Mouse (Mus musculus) heart, embryonic 10.5 days (tissue): ENCODE measurements around the gene Nufip2. TPM values are rescaled to one million over a fixed set of nuclear protein-coding genes. Genes with fewer than 3 reads are reported as not detected.

Source experiments
- DNase-seq: peaks from one replicate; pipeline ENCODE4 v3.0.0-alpha.2; 2017; ENCODE audit warnings: low spot score
- H3K27ac ChIP-seq: fragments of 300-500 bp; sonication (generic); 2 replicates; pipeline ENCODE4 v1.5.1; 2016; ENCODE audit warnings: mild to moderate bottlenecking
- H3K27me3 ChIP-seq: fragments of 300-500 bp; sonication (generic); 2 replicates; pipeline ENCODE4 v1.6.1; 2016; ENCODE audit warnings: mild to moderate bottlenecking; ENCODE audit not compliant: poor library complexity, insufficient read depth, severe bottlenecking
- H3K36me3 ChIP-seq: fragments of 300-500 bp; sonication (generic); 2 replicates; pipeline ENCODE4 v1.6.1; 2016; ENCODE audit warnings: mild to moderate bottlenecking, moderate library complexity
- H3K4me1 ChIP-seq: fragments of 300-500 bp; sonication (generic); 2 replicates; pipeline ENCODE4 v1.6.1; 2016; ENCODE audit warnings: mild to moderate bottlenecking
- H3K4me3 ChIP-seq: fragments of 300-500 bp; sonication (generic); 2 replicates; pipeline ENCODE4 v1.5.1; 2016; ENCODE audit warnings: mild to moderate bottlenecking, moderate library complexity
- H3K9me3 ChIP-seq: fragments of 300-500 bp; sonication (generic); 2 replicates; pipeline ENCODE4 v1.6.1; 2016; ENCODE audit warnings: mild to moderate bottlenecking, moderate library complexity
- WGBS: fragments of 180-500 bp; shearing (Covaris S2); methylation state at CpG from one replicate; pipeline ENCODE4 v1.1.7; 2016; 5-methylcytosine and 5-hydroxymethylcytosine counted together
- polyA plus RNA-seq: library from polyadenylated mRNA; unstranded; fragments of >200 nt; fragmentation: Nextera tagmentation; extraction: Ambion mirVana; gene quantifications from 2 replicates; pipeline ENCODE4 v1.2.1, GENCODE M21; 2016

Nufip2 gene
- polyA plus RNA-seq, 1 experiment from 2014 or later, result 3.9 TPM

DNA sequence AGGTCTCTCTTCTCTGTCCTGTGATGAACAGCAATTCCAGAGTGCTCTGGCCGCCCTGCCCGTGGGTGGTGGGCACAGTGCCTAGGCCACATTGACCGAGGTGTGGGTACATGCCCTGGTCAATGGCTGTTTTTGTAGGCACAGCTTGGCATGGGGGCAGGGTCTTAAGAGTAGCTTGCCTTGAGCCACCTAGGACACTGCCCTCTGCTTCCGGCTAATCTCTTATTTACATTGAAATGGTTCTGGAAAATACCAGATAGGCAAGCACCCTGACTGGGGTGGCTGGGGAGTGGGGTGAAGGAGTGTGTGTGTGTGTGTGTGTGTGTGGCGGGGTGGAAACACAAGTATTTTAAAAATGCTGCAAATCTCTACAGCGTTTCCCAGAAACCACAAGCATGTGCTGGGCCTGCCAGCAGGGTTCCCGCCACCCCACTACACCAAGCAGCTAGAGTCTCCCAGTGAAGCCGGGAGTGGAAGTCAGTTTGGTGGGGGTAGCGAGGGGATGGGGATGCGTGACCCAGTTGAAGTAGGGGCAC lies 97.3 kb downstream of the Nufip2 start:
- Histone ChIP-seq H3K27me3 (no peaks in the 10 kb centered on the region), H3K9me3 (no peaks in the 10 kb centered on the region), H3K4me3 (no peak overlapping the region), H3K27ac (peak overlapping the region; percentile 91), H3K36me3 (peaks cover 12% of the 10 kb centered on the region; the same call in 1 of the 2 replicates), H3K4me1 (peaks cover 72% of the 10 kb centered on the region)
- WGBS, result 63% methylated on average over 10 of the region's 10 CpGs
- DNase-seq, result no peak

DNA sequence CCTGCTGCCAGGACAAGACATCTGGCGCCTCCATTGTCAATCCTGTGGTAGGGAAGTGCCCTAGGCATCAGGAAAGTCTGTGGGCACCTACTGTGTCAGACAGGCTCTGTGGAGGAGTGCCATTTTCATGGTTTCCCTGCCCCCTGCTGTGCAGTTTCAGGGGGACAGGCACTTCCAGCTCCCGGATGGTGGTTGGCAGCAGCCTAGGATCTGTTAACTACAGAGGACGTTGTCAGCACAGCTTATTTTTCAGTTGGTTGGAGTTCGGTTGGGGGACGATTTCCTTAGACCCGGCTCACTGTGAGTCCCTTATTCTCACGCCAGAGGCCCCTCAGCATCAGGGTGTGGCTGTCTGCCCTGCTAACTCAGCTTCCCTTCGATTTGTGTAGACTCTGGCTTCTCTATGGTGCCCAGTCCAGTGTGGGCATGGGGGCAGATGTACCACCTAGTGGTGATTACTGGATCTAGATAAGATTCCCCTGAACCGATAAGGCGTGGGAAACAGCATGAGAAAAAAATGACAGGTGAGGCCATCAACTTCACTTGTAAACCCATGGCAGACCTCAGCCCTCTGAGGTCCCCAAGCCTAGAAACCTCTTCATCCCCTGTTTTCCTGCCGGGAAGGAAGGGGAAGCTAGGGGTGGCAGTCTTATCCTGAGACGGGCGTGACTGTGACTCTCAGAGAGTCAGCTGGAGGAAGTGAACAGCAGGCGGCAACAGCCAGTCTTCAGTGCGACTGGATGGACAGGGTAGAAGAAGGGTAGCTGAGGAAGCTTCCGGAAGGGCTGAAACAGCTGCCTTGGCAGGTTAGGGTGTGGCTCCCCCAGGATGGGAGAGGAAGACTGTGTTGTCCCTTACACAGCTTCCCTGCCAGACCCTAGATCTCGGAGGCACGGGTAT lies 98.0 kb downstream of the Nufip2 start:
- H3K27ac ChIP-seq, result peak overlapping the region; percentile 91

DNA sequence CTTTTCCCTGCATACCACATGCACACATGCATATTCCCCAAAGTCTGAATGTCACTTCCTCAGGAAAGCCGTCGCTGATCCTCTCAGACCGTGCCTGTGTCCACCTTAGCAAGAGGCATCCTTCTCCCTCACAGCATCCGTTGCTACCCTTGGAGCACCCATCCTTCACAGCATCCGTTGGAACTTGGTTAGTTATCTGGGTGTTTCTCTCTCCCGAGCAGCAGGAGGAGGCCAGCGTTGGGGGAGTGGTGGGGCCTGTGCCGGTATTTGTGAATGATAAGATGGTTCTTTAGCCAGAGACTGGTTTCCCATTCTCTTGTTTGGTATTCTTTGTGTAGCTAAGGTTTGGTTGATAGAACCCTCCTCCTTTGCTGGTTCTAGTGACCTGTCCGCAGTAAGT lies 98.9 kb downstream of the Nufip2 start:
- no peak for DNase-seq
- no peaks in the 10 kb centered on the region for H3K27me3 ChIP-seq
- H3K4me1 ChIP-seq, result peaks cover 70% of the 10 kb centered on the region
- H3K4me3 ChIP-seq, result peak overlapping the region; percentile 34; the same call in 1 of the 2 replicates
- no peaks in the 10 kb centered on the region for H3K9me3 ChIP-seq
- 35% methylated on average over 9 of the region's 9 CpGs for WGBS
- peak overlapping the region; percentile 91 for H3K27ac ChIP-seq
- H3K36me3 ChIP-seq, result peaks cover 6% of the 10 kb centered on the region; the same call in 1 of the 2 replicates

More for the DNA sequence above, 98.0 kb downstream of the Nufip2 start:
- no peak overlapping the region for H3K4me3 ChIP-seq
- no peaks in the 10 kb centered on the region for H3K9me3 ChIP-seq
- no peak for DNase-seq
- H3K4me1 ChIP-seq, result peaks cover 69% of the 10 kb centered on the region
- 44% methylated on average over 18 of the region's 18 CpGs for WGBS
- H3K27me3 ChIP-seq, result no peaks in the 10 kb centered on the region
- peaks cover 10% of the 10 kb centered on the region; the same call in 1 of the 2 replicates for H3K36me3 ChIP-seq

DNA sequence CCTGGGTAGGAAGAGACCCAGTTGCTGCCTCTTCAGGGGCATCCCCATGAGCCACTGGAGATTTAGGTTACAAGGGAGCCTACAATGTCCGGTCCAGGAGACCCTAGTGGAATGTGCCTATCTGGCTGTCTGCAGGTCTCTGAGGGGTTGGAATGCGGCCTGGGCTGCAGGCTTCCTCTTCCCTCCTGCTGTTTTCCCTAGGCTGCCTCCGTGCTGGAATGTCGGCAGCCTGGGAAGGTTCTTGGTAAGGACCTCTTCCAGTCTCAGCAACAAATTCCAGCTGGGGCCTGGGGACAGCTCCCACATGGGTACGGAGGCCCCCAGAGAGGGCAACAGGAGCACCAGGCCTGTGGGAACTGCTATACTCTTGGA lies 99.4 kb downstream of the Nufip2 start:
- H3K27ac ChIP-seq, result peak overlapping the region; percentile 91
- peaks cover 74% of the 10 kb centered on the region for H3K4me1 ChIP-seq
- peak; percentile 92 for DNase-seq
- 3% methylated on average over 5 of the region's 5 CpGs for WGBS
- H3K4me3 ChIP-seq, result peak overlapping the region; percentile 34; the same call in 1 of the 2 replicates
- peaks cover 6% of the 10 kb centered on the region; the same call in 1 of the 2 replicates for H3K36me3 ChIP-seq
- H3K27me3 ChIP-seq, result no peaks in the 10 kb centered on the region
- no peaks in the 10 kb centered on the region for H3K9me3 ChIP-seq

DNA sequence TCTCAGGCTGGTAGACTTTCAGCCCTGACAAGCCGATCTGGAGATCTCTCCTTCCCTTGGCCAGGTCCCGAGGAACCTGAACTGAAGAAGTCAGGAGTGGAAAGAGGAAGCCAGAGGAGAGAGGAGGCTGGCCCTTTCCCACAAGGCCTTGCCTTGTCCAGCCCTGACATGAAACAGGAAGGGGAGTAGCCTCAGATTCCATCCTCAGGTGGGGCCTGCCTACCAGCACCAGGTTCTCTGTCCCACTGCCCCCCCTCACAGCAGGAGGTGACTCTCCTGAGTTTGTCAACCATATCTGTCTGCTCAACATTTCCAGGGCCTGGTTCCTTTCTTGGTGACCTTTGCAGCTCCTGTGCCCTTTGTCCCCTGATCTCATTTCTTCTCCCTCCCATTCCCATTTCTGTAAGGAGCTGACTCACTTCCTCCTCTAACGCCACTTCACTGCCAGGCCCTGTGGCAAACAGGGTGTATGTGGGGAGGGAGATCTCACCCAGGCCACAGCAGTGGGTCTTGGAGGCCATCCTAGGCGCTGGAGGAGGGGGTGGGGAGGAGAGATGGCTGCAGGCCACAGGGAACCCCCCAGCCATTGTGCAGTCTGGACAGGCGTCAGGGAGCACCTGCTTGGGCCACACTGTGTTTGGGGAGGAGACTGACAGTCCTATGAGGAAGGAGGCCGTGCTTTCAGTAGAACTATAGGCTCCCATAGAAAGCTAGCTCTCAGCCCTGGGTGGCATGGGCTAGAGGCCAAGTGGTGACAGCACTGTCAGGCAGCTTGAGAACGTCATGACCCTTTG lies 100.0 kb downstream of the Nufip2 start:
- Histone ChIP-seq H3K4me1 (peaks cover 74% of the 10 kb centered on the region), H3K36me3 (0 out of 2 replicates have a peak, but pooled peaks cover 1% of the 10 kb centered on the region), H3K4me3 (peak overlapping the region; percentile 34; the same call in 1 of the 2 replicates), H3K27me3 (no peaks in the 10 kb centered on the region), H3K27ac (peak overlapping the region; percentile 91), H3K9me3 (no peaks in the 10 kb centered on the region)
- DNase-seq, result no peak
- 23% methylated on average over 7 of the region's 7 CpGs for WGBS

DNA sequence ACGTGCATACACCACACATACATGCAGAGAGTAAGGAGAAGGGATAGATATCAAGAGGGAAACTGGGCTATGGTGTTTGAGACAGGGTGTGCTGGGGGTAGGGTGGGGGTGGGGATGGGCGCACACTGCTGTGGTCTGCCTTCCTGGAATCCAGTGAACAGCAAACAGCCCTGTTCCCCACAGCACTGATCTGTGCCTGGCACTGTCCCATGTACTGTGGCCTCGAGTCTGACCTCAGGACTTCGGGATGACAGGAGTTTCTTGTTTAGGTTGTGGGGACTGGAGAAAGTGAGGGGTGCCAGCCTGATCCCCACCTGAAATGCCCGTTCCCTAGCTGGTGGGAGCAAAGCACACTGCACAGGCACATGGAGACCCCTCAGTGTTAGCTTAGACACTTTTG lies 101.8 kb downstream of the Nufip2 start, which contains the start of gene Gm10277:
TSS of gene Gm10277 (minus strand) at position 41 of the 400 bp plus-strand sequence.
- H3K27ac ChIP-seq, result peak within 1 kb of the TSS; percentile 91
- H3K4me3 ChIP-seq, result no peak within 1 kb of the TSS
- DNase-seq, result no peak
- no peaks in the 10 kb centered on the region for H3K27me3 ChIP-seq
- H3K36me3 ChIP-seq, result no peaks in the 10 kb centered on the region
- H3K9me3 ChIP-seq, result no peaks in the 10 kb centered on the region
- peaks cover 80% of the 10 kb centered on the region for H3K4me1 ChIP-seq
- 73% methylated on average over 5 of the region's 5 CpGs for WGBS

DNA sequence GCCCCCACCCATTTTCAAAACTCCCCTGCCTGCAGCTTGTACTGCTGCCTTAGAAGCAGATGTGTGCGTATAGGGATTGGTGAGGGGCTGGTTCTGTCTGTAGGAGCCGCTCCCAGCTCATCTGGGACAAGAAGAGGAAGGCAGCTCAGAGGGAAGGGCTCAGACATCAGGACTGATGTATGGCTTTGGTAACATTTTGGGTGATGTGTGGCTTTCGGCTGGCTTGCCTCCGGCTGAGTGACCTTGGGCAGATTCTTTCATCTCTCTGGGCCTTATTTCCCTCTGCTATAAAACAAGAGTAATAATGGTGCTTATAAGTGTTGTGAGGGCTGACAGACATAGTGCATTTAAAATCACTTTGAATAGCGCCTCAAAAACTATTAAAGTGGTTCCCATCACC lies 103.6 kb downstream of the Nufip2 start:
- Histone ChIP-seq H3K27ac (0 out of 2 replicates have a peak overlapping the region, but pooled peaks have one; percentile 57), H3K9me3 (no peaks in the 10 kb centered on the region), H3K4me3 (no peak overlapping the region), H3K36me3 (no peaks in the 10 kb centered on the region), H3K4me1 (peaks cover 72% of the 10 kb centered on the region), H3K27me3 (no peaks in the 10 kb centered on the region)
- 82% methylated on average over 5 of the region's 5 CpGs for WGBS
- no peak for DNase-seq

DNA sequence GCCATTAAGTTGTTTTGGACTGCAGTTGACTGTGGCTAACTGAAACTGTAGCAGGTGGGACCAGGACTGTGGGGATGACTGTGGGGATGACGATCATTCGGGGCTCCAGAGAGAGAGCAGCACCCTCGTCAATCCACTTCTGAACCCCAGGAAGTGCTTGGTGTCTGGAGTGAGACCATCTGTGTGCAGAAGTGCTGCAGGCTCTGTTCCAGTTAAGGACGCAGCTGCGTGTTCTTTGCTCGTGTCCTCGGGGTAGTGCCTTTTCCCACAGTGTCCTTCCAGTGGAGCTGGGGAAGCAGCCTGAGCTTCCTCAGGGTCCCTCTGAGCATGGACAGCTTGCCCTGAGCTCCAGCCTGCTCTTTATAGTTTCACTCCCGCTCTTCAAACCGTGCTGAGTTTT lies 104.3 kb downstream of the Nufip2 start:
- no peak for DNase-seq
- no peaks in the 10 kb centered on the region for H3K27me3 ChIP-seq
- peaks cover 64% of the 10 kb centered on the region for H3K4me1 ChIP-seq
- 26% methylated on average over 9 of the region's 9 CpGs for WGBS
- H3K9me3 ChIP-seq, result no peaks in the 10 kb centered on the region
- peak overlapping the region; percentile 22; the same call in 1 of the 2 replicates for H3K4me3 ChIP-seq
- H3K27ac ChIP-seq, result peak overlapping the region; percentile 92
- no peaks in the 10 kb centered on the region for H3K36me3 ChIP-seq

DNA sequence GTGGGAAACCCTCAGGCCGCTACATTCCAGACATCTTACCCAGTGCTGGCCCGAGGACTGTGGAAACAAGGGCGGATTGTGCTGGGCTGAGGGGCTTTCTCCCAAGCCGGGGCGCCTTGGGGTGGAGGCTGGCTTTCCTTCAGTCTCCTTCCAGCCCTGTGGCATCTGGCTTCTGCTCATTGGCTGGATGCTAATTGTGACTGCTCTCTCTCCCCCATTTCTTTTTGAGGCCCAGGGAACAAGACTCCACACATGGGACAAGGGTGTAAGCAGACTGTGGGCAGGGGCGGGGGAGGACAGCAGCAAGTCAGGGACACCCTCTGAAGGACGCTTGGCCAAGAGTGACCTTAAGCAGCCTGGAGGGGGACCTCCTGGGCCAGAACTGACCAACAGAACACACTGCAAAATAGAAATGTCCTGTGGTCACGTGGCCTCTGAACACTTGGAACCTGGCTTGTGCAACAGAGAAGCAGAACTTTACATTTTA lies 105.3 kb downstream of the Nufip2 start:
- Histone ChIP-seq H3K27me3 (no peaks in the 10 kb centered on the region), H3K27ac (peak overlapping the region; percentile 92), H3K4me1 (peaks cover 54% of the 10 kb centered on the region), H3K4me3 (peak overlapping the region; percentile 29), H3K9me3 (no peaks in the 10 kb centered on the region), H3K36me3 (no peaks in the 10 kb centered on the region)
- 13% methylated on average over 8 of the region's 8 CpGs for WGBS
- DNase-seq, result peak; percentile 80

Other genes with a start within 250 kb of the Nufip2 start
- 15.9 and 24.4 TPM in 2 replicates for gene Coro6, start 223.7 kb upstream of the Nufip2 start, polyA plus RNA-seq
- 2.5 and 3.5 TPM in 2 replicates for gene Ankrd13b, start 196.5 kb upstream of the Nufip2 start, polyA plus RNA-seq
- 9.0 and 11.9 TPM in 2 replicates for gene Git1, start 192.6 kb upstream of the Nufip2 start, polyA plus RNA-seq
- 1.6 and 1.9 TPM in 2 replicates for gene Abhd15, start 171.0 kb upstream of the Nufip2 start, polyA plus RNA-seq
- 25.2 and 30.2 TPM in 2 replicates for gene Trp53i13, start 170.2 kb upstream of the Nufip2 start, polyA plus RNA-seq
- 0.11 TPM in 1 of 2 replicates, not detected in the other for gene Gm10392, start 167.0 kb upstream of the Nufip2 start, polyA plus RNA-seq
- 10.9 and 12.8 TPM in 2 replicates for gene Taok1, start 78.3 kb upstream of the Nufip2 start, polyA plus RNA-seq
- 0.18 TPM in 1 of 2 replicates, not detected in the other for gene Cryba1, start 39.1 kb downstream of the Nufip2 start, polyA plus RNA-seq
- 95.5 and 153 TPM in 2 replicates for gene Myo18a, start 77.1 kb downstream of the Nufip2 start, polyA plus RNA-seq
- 1.1 and 1.6 TPM in 2 replicates for gene Gm10277, start 101.6 kb downstream of the Nufip2 start, polyA plus RNA-seq
- 2.0 and 3.0 TPM in 2 replicates for gene Pipox, start 207.9 kb downstream of the Nufip2 start, polyA plus RNA-seq
- gene Sez6, start 244.6 kb downstream of the Nufip2 start, polyA plus RNA-seq, result 0.05 and 0.30 TPM in 2 replicates